In the genomic region with DNA sequence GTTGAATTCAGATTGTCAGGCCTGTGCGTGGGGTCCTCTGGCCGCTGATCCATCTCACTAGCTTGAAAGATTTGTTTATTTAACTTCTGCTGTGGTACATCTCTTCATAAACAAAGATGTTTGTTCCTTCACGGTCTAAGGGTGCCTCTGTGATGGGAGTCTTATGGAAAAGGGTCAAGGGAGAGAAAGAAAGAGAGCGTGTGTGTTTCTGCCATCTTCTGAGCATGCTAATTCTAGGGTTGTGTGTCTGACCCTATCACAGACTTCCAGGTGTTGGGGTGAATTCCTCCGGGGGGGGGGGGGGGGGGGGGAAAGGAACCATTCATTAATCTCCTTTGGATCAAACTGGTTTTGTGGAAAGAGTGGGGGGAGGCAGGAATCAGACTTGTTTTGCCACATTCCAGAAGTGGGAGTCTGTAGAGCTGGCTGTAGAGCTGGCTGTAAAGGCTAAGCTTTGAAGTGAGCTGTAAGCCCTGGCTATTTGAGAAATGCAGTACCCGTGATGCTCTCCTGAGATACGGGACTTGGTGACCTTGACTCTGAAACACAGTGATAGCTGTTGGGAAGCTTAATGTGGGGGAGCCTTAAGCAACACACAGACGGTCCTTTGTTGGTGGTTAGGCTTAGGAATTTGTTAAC, we compare ENCODE assay signal across 8 mouse cellular contexts.
DNase-seq lines count a peak whose midpoint lies in the region.

No protein-coding gene starts in this region.

- intact Hi-C loops in left cerebral cortex, postnatal 25 days (cut with DNase I): no loop called here

- DNase-seq in embryo, embryonic 9.5 days (ENCODE audit: extremely low spot score): peak; percentile 31
- DNase-seq in embryo, embryonic 11 days: no peak
- DNase-seq in testis, postnatal 14 days (ENCODE audit: low spot score): peak; percentile 46
- no peak for DNase-seq in testis, postnatal 10 days (ENCODE audit: low spot score)
- DNase-seq in kidney, postnatal 36 days: peak; percentile 47 to 66
- peak; percentile 18 for DNase-seq in yolk sac, embryonic 10.5 days (ENCODE audit: low spot score)
- no peak for DNase-seq in left cerebral cortex, postnatal 25 days (ENCODE audit: low spot score in 2 of 2)
- DNase-seq in left cerebral cortex, adult 9 months (ENCODE audit: low spot score in 2 of 2): no peak

Comparison
In these comparisons a context has a peak if more than half of its experiments do, and no peak if none do; other contexts are left out.
1. DNase-seq: peak in embryo, embryonic 9.5 days (single experiment), testis, postnatal 14 days (single experiment), kidney, postnatal 36 days (2 of 2) and yolk sac, embryonic 10.5 days (single experiment); none in embryo, embryonic 11 days (single experiment), testis, postnatal 10 days (single experiment), left cerebral cortex, postnatal 25 days (0 of 2) and left cerebral cortex, adult 9 months (0 of 2).